Mouse (Mus musculus): ENCODE results near the gene Gpx8.
A peak's percentile ranks its signal among the peaks of the same experiment; 100 is the strongest.

The Gpx8 gene

DNA sequence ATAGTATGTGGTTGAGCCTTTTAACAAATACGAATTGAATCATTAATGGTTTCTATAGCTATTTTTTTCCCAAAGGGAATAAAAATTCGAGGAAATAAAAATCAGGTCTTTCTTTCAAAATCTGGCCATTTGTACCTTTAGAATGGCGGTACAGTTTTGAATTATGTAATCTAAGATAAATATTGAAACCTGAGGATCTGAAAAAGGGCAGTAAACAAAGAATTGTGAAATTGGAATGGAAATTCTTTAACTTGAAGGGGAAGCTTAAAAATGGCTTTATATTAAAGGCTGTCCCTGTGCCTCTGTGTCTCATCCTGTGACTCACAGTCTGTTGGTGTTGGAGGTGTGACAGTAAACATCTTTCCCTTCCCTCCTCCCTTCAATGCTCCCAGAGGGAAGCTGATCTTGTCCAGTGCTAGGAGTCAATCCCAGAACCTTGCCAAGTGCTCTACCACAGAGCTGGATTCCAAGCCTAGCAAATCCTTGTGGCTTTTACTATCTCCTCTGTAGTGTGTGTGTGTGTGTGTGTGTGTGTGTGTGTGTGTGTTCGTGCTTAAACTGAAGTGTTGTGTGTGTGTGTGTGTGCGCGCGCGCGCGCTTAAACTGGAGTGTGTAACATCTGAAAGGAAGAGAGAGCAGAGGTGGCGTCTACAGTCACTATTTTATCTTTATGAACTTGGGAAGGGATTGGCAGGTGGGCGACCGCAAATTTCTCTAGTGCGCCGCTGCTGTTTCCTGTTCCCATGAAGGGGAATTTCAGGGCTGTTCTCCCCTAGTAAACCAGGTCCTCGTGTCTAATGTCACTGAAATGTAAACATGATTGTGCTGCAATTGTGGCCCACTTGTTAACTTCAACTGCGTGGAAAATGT is 22.7 kb downstream of the Gpx8 start:
- DNase-seq (ENCODE audit: low read depth) = peak; percentile 60

- DNase-seq (ENCODE audit: low read depth) = no peak
These were observed 23.7 kb downstream of the Gpx8 start for GRCm38 (mm10) chr13:113022467-113022866.

GRCm38 (mm10) chr13:113021521-113021920 is 24.7 kb downstream of the Gpx8 start:
- no peak for DNase-seq (ENCODE audit: low read depth)

DNA sequence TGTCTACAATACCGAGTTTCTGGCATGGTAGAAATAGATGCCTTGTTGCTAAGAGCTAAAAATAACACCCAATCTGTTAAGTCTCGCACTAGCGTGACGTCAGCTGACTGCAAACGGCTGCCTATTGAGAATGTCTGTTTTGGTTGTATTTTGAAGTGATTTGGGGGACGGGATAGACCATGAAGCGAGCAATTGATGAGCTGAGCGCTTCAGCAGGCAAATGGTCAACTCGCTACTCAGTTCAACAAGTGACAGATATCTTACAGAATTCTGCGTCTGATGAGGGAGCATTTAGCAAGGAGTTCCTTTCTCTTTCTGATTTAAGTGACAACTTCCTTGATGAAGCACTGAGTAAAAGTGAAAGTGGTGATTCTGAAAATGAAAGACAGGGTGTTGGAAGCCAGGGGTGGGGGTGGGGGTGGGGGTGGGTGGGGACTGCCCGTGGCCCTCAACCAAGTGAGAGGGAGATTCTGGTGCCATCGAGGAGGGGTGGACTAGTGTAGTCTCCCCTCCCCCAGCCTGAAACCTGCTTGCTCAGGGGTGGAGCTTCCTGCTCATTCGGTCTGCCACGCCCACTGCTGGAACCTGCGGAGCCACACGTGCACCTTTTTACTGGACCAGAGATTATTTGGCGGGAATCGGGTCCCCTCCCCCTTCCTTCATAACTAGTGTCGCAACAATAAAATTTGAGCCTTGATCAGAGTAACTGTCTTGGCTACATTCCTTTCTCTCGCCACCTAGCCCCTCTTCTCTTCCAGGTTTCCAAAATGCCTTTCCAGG is 32.8 kb downstream of the Gpx8 start:
- peak; percentile 88 for DNase-seq (ENCODE audit: low read depth)

DNA sequence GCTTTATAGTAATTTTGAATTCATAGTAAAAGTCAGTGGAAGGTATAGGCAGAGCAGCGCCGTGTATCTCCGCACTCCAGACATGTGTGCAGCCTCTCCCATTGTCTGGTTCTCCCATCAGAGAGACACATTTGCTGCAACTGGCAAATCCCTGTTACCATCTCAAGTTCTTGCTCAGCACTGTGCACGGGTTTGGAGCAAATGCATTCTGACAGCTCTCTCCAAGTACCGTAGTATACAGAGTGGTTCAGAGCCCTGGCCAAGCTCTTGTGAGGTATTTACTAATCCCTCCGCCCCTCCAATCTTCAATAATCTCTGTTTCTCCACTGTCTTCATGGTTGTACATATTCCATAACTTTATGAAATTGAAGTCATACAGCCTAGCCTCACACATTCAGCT is 33.5 kb downstream of the Gpx8 start:
- no peak for DNase-seq (ENCODE audit: low read depth)

- DNase-seq (ENCODE audit: low read depth) = no peak
These were observed 45.5 kb downstream of the Gpx8 start for GRCm38 (mm10) chr13:113000576-113001318.

- DNase-seq (ENCODE audit: low read depth) = no peak
These were observed 46.1 kb downstream of the Gpx8 start for GRCm38 (mm10) chr13:113000090-113000489.

DNA sequence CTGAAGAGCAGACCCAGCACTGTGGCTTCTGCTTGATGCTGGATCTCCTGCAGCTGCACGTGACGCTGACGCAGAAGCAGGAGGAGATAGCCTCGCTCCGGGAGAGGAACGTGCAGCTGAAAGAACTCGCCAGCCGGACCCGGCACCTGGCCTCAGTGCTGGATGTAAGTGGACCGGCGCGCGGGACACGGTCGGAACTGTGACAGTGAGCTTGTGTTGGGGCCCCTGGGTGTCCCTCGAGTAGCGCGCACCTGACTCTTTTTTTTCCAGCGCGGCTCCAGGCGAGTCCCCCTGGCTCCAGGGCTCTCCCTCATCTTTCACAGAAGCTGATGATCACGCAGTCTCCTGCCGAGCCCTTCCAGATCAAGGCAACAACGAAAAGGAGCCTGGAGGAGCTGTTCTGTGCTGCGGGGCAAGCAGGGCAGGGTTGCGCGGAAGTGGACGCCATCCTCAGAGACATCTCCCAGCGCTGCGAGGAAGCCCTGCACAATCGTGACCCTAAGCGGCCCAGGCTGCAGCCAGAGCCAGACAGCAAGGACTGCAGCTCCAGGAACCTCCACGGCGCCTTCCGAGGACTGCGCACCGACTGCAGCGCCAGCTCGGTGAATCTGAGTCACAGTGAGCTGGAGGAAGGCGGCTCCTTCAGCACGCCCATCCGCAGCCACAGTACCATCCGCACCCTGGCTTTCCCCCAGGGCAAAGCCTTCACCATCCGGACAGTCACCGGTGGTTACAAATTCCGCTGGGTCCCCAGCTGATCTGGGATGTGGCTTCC is 47.6 kb downstream of the Gpx8 start:
- DNase-seq (ENCODE audit: low read depth) = peak; percentile 47

- DNase-seq (ENCODE audit: low read depth) = no peak
These were observed 48.8 kb downstream of the Gpx8 start for GRCm38 (mm10) chr13:112997369-112997768.

GRCm38 (mm10) chr13:112996407-112996806 is 49.8 kb downstream of the Gpx8 start:
- DNase-seq (ENCODE audit: low read depth) = no peak

DNA sequence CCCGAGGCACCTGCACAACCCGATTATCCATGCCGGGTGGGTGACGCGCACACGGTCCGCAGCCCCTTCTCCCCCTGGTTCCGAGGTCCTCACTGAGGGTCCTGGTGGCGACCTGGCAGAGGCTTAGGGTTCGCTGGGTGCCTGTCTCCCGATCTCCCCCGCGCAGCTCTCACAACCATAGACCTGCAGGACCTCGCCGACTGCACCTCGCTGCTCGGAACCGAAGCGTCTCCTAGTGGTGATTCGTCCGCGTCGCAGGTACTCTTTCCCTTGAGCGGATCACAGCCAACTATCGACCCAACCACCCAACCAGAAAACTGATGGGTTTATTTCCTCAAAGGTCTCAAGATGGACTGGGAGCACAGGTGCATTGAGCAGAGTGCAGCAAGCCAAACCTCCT is 52.0 kb downstream of the Gpx8 start:
- DNase-seq (ENCODE audit: low read depth) = peak; percentile 86

DNA sequence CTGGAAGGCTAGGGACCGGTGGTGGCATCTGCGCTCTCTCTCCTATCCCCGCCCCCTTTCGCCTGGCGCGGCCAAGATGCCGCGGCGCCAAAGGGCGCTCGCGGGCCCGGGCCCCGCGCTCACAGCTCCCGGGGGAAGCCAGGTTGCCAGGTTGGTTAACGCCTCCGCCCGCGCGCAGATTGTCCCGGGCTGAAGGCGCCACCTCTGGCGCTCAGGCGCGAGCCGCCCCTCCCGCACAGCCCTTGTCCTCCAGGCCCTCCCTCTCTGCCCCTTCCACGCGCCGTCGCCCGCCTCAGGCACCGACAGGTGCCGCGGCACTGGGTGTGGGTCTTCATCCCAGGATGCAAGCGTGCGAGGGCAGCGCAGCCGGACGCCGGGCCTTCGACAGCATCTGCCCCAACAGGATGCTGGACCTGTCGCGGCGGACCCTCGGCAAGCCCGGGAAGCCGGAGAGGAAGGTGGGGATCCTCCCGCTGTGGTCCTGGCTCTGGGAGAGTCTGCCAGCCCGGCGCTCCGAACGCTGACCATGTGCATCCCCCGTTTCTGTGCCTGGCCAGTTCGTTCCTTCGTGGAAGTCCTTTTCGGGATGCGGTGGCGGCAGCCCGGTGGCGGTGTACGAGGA is 52.6 kb downstream of the Gpx8 start, which contains the start of gene Mcidas:
TSS of gene Mcidas (plus strand) at position 315 of the 622 bp plus-strand sequence.
- peak; percentile 56 for DNase-seq (ENCODE audit: low read depth)

Data from naive thymus-derived CD4-positive, alpha-beta T cell, adult 2 months (primary cell).